11 mouse cellular contexts compared by ENCODE assay signal in the genomic region with DNA sequence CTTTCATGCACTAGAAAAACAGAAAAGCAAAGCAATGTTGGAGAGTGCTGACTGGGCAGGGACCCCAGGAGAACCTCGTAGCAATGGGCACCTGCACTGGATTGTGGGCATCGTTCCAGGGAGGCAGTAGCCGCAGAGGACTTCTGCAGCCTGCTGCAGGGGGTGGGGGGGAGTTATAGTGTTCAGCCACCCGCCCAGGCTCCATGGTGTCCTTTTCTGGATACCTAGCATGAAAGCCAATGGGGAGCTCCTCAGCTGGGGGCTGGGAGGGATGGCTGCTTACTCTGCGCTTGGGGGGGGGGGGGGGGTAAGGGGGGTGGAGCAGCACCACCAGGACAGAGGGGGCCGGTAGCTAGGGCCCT. TPM values are rescaled to one million over a fixed set of nuclear protein-coding genes. Genes with fewer than 3 reads are reported as not detected.
A peak's percentile ranks its signal among the peaks of the same experiment; 100 is the strongest.
DNase-seq lines count a peak whose midpoint lies in the region; ATAC-seq and TF ChIP-seq lines count a peak whose summit lies in the region.
"Had no signal": no experiment of that assay in that cellular context is flagged by ENCODE, and none has a peak within 500 bp of the region (broad histone marks: within the 10 kb centered on the region; RNA-seq: fewer than 3 reads in every experiment).

No protein-coding gene starts in this region.

- peak overlapping the region; percentile 30; the same call in 1 of the 2 replicates for H3K4me3 ChIP-seq in heart, embryonic 10.5 days
- no peak overlapping the region for H3K4me3 ChIP-seq in intestine, embryonic 14.5 days (ENCODE audit: low read depth, low read length)
- peak overlapping the region; percentile 16; the same call in 1 of the 2 replicates for H3K4me3 ChIP-seq in lung, postnatal 0 days (ENCODE audit: low read depth, low read length)

- no peak for ATAC-seq in intestine, embryonic 14.5 days (replicated peaks; ENCODE audit: low FRiP score, low TSS enrichment, low read depth)
- peak; percentile 40; the same call in 1 of the 2 replicates for ATAC-seq in lung, postnatal 0 days

- 0% methylated on average over 5 of the region's 6 CpGs for WGBS in heart, embryonic 10.5 days
- 0% methylated on average over 4 of the region's 6 CpGs for WGBS in intestine, embryonic 14.5 days
- 0% methylated on average over 4 of the region's 6 CpGs for WGBS in lung, postnatal 0 days

- H3K36me3 ChIP-seq in heart, embryonic 10.5 days, result no peaks in the 10 kb centered on the region
- H3K36me3 ChIP-seq in intestine, embryonic 14.5 days (ENCODE audit: control insufficient read depth, insufficient read depth, low read length), result no peaks in the 10 kb centered on the region
- H3K36me3 ChIP-seq in lung, postnatal 0 days (ENCODE audit: insufficient read depth, low read length), result no peaks in the 10 kb centered on the region

- no peak overlapping the region for H3K9ac ChIP-seq in intestine, embryonic 14.5 days (ENCODE audit: low read length)
- peak overlapping the region; percentile 29; the same call in 1 of the 2 replicates for H3K9ac ChIP-seq in lung, postnatal 0 days (replicated peaks; ENCODE audit: low read depth)

- no peak for TF ChIP-seq POLR2A in brain, embryonic 14.5 days (IDR thresholded peaks at IDR 0.05; ENCODE audit: borderline replicate concordance, extremely low read depth, insufficient read depth, insufficient read length, poor library complexity, severe bottlenecking)

- no peak for TF ChIP-seq CTCF in brain, embryonic 14.5 days (IDR thresholded peaks at IDR 0.05; ENCODE audit: borderline replicate concordance, extremely low read depth, insufficient read depth, insufficient read length)
- TF ChIP-seq CTCF in lung, postnatal 0 days (IDR thresholded peaks at IDR 0.05), result no peak

- H3K4me1 ChIP-seq in heart, embryonic 10.5 days, result peaks cover 9% of the 10 kb centered on the region; the same call in 1 of the 2 replicates
- H3K4me1 ChIP-seq in intestine, embryonic 14.5 days (replicated peaks; ENCODE audit: control insufficient read depth, insufficient read depth, low read length), result 0 out of 2 replicates have a peak, but pooled peaks cover 5% of the 10 kb centered on the region
- no peaks in the 10 kb centered on the region for H3K4me1 ChIP-seq in lung, postnatal 0 days (ENCODE audit: insufficient read depth, low read depth, low read length)

- no peak overlapping the region for H3K27ac ChIP-seq in heart, embryonic 10.5 days
- peak overlapping the region; percentile 83; the same call in 1 of the 2 replicates for H3K27ac ChIP-seq in intestine, embryonic 14.5 days (ENCODE audit: low read depth)
- H3K27ac ChIP-seq in lung, postnatal 0 days (ENCODE audit: low read length), result peak overlapping the region; percentile 81
- H3K27ac ChIP-seq: macrophage had no signal

- no peak for DNase-seq in heart, embryonic 10.5 days (ENCODE audit: low spot score)
- no peak for DNase-seq in heart, adult 9 months (ENCODE audit: low spot score in 2 of 2)
- peak; percentile 18 for DNase-seq in brain, embryonic 14.5 days (ENCODE audit: low read depth)
- peak; percentile 66 for DNase-seq in intestine, embryonic 14.5 days (ENCODE audit: low spot score)
- peak; percentile 39 for DNase-seq in lung, postnatal 0 days (ENCODE audit: low spot score)
- no peak for DNase-seq in MN1 (ENCODE audit: low spot score)
- DNase-seq in thymus, postnatal 36 days, result no peak
- DNase-seq in layer of hippocampus, postnatal 36 days, result no peak
- DNase-seq: B cell, adult 2 months; right cerebral cortex, postnatal 14 days had no signal

- no peaks in the 10 kb centered on the region for H3K9me3 ChIP-seq in heart, embryonic 10.5 days
- no peaks in the 10 kb centered on the region for H3K9me3 ChIP-seq in intestine, embryonic 14.5 days (ENCODE audit: control insufficient read depth, low read length)
- H3K9me3 ChIP-seq in lung, postnatal 0 days (ENCODE audit: low read length), result no peaks in the 10 kb centered on the region

- no peak overlapping the region for H3K4me2 ChIP-seq in intestine, embryonic 14.5 days (ENCODE audit: low read length)
- H3K4me2 ChIP-seq in lung, postnatal 0 days (replicated peaks; ENCODE audit: low read depth, low read length), result peak overlapping the region; percentile 53

- H3K27me3 ChIP-seq in heart, embryonic 10.5 days (ENCODE audit: insufficient read depth, poor library complexity, severe bottlenecking), result peaks cover 85% of the 10 kb centered on the region
- peaks cover 80% of the 10 kb centered on the region for H3K27me3 ChIP-seq in intestine, embryonic 14.5 days (replicated peaks; ENCODE audit: control insufficient read depth, insufficient read depth, low read length)
- H3K27me3 ChIP-seq in lung, postnatal 0 days (replicated peaks; ENCODE audit: insufficient read depth, low read length), result peaks cover 17% of the 10 kb centered on the region; the same call in 1 of the 2 replicates

- TF ChIP-seq EP300 in lung, postnatal 0 days (IDR thresholded peaks at IDR 0.05), result no peak

RNA-seq across cellular contexts. Expression of a gene that starts 12.2 kb away (rescaled TPM):
- 0.09 and 0.77 TPM in 2 replicates for polyA plus RNA-seq in heart, embryonic 10.5 days (2016; fragmentation: Nextera tagmentation; extraction: Ambion mirVana)
- 4.5 and 7.7 TPM in 2 replicates for polyA plus RNA-seq in brain, embryonic 14.5 days (2012; rRNA removed)
- polyA plus RNA-seq in intestine, embryonic 14.5 days (2014; fragmentation: Nextera tagmentation; extraction: Ambion mirVana), result 8.3 and 8.4 TPM in 2 replicates
- polyA plus RNA-seq in lung, postnatal 0 days (2015; fragmentation: Nextera tagmentation; extraction: Ambion mirVana), result 7.9 and 8.2 TPM in 2 replicates
- not detected for total RNA-seq in layer of hippocampus, postnatal 36 days (2021)
- polyA plus RNA-seq: macrophage had no signal

RNA-seq across cellular contexts. Expression of a gene that starts 29.4 kb away (rescaled TPM):
- 0.25 and 0.62 TPM in 2 replicates for polyA plus RNA-seq in heart, embryonic 10.5 days (2016; fragmentation: Nextera tagmentation; extraction: Ambion mirVana)
- polyA plus RNA-seq in brain, embryonic 14.5 days (2012; rRNA removed), result 0.73 and 1.2 TPM in 2 replicates
- 1.7 and 2.6 TPM in 2 replicates for polyA plus RNA-seq in intestine, embryonic 14.5 days (2014; fragmentation: Nextera tagmentation; extraction: Ambion mirVana)
- 2.1 and 2.5 TPM in 2 replicates for polyA plus RNA-seq in lung, postnatal 0 days (2015; fragmentation: Nextera tagmentation; extraction: Ambion mirVana)
- total RNA-seq in layer of hippocampus, postnatal 36 days (2021), result under 1 TPM; 0.13 to 0.30 TPM
- polyA plus RNA-seq: macrophage had no signal

Comparison
In these comparisons a context has a peak if more than half of its experiments do, and no peak if none do; other contexts are left out.
1. DNase-seq: peak in brain, embryonic 14.5 days (single experiment), intestine, embryonic 14.5 days (single experiment) and lung, postnatal 0 days (single experiment); none in heart, embryonic 10.5 days (single experiment), heart, adult 9 months (0 of 2), MN1 (single experiment), thymus, postnatal 36 days (0 of 2) and layer of hippocampus, postnatal 36 days (0 of 2).